Mouse (Mus musculus) testis, adult 2 months (tissue): Measurements from ENCODE around the gene Tectb.

Experiments
- CTCF ChIP-seq: fragments of 200-500 bp; IDR thresholded peaks from 2 replicates; pipeline ENCODE4 v1.5.1; 2012; ENCODE audit warnings: low read depth, mild to moderate bottlenecking, inconsistent platforms, low read length, moderate library complexity; ENCODE audit not compliant: control insufficient read depth, insufficient read depth, insufficient replicate concordance
- POLR2A ChIP-seq: fragments of 200-500 bp; IDR thresholded peaks from 2 replicates; pipeline ENCODE4 v1.6.1; 2012; ENCODE audit warnings: low read depth, mild to moderate bottlenecking, inconsistent platforms, low read length, moderate library complexity; ENCODE audit not compliant: control insufficient read depth

DNA sequence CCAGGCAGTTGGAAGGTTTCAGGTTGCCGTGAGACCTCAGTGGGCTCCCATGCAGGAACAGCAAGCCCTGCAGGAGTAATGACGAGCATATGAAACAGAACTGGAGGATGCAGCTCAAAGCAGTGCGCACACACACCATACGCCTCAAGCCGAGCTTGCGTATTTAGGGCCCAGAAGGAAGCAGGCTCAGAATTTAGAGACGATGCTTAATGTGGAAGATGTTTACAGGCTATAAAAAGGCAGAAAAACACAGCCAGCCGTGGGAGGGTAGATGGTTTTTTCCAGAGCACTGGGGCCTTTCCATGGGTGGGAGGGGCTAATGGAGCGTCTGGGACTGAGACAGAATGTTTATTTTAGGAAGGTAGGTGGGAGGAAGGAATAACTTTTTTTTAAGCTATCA lies 36.8 kb downstream of the Tectb start:
- TF ChIP-seq CTCF = no peak
- no peak for TF ChIP-seq POLR2A
